Mouse (Mus musculus) thymus, adult 2 months (tissue): ENCODE results near the gene 1700015F17Rik. TPM values are rescaled to one million over a fixed set of nuclear protein-coding genes. Genes with fewer than 3 reads are reported as not detected.
A peak's percentile ranks its signal among the peaks of the same experiment; 100 is the strongest.

ENCODE experiments used
- DNase-seq: peaks from one replicate; pipeline ENCODE4 v3.0.0; 2021
- H3K27ac ChIP-seq: fragments of 200-500 bp; 2 replicates; pipeline ENCODE4 v1.5.1; 2012; ENCODE audit warnings: low read length, control low read depth; ENCODE audit not compliant: control insufficient read depth, insufficient read depth
- H3K27me3 ChIP-seq: fragments of 200-500 bp; 2 replicates; pipeline ENCODE4 v1.6.1; 2012; ENCODE audit warnings: mild to moderate bottlenecking, low read length, moderate library complexity, mixed read lengths; ENCODE audit not compliant: control insufficient read depth, insufficient read depth
- H3K36me3 ChIP-seq: fragments of 200-500 bp; 2 replicates; pipeline ENCODE4 v1.6.1; 2012; ENCODE audit warnings: mild to moderate bottlenecking, low read length, moderate library complexity; ENCODE audit not compliant: control insufficient read depth, insufficient read depth
- H3K4me1 ChIP-seq: fragments of 200-500 bp; replicated peaks from 2 replicates; pipeline ENCODE4 v1.6.1; 2012; ENCODE audit warnings: low read length; ENCODE audit not compliant: control insufficient read depth, insufficient read depth
- H3K4me3 ChIP-seq: fragments of 200-500 bp; 2 replicates; pipeline ENCODE4 v1.5.1; 2012; ENCODE audit warnings: mild to moderate bottlenecking, low read length, control low read depth, moderate library complexity; ENCODE audit not compliant: control insufficient read depth, insufficient read depth
- CTCF ChIP-seq: fragments of 200-500 bp; IDR thresholded peaks from 2 replicates; pipeline ENCODE4 v1.5.1; 2012; ENCODE audit warnings: mild to moderate bottlenecking, control low read depth, low read length, moderate library complexity, borderline replicate concordance; ENCODE audit not compliant: control insufficient read depth, poor library complexity, insufficient read depth; ENCODE audit errors: extremely low read depth
- POLR2A ChIP-seq: fragments of 200-500 bp; IDR thresholded peaks from 2 replicates; pipeline ENCODE4 v1.6.1; 2012; ENCODE audit warnings: mild to moderate bottlenecking, low read length, control low read depth, moderate library complexity; ENCODE audit not compliant: control insufficient read depth, poor library complexity, insufficient read depth; ENCODE audit errors: extremely low read depth
- WGBS: fragments of 180-500 bp; shearing (Covaris S2); methylation state at CpG from one replicate; pipeline ENCODE4 v1.1.7; 2018; 5-methylcytosine and 5-hydroxymethylcytosine counted together
- polyA plus RNA-seq: library from polyadenylated mRNA; depleted of rRNA; stranded (reverse); fragments of >200 nt; gene quantifications from 2 replicates; pipeline ENCODE4 v1.2.3, GENCODE M21; 2012

Gene 1700015F17Rik
- polyA plus RNA-seq, 1 experiment = not detected

GRCm38 (mm10) chr5:5465256-5465655 is 13.7 kb downstream of the 1700015F17Rik start:
- 71% methylated on average over 1 of the region's 1 CpGs for WGBS
- DNase-seq = no peak
- TF ChIP-seq CTCF (no peak), POLR2A (no peak)
- no peak overlapping the region for H3K4me3 ChIP-seq
- no peaks in the 10 kb centered on the region for H3K36me3 ChIP-seq
- no peaks in the 10 kb centered on the region for H3K27me3 ChIP-seq
- H3K4me1 ChIP-seq = no peaks in the 10 kb centered on the region
- H3K27ac ChIP-seq = no peak overlapping the region

GRCm38 (mm10) chr5:5431746-5432438 is 47.1 kb downstream of the 1700015F17Rik start:
- WGBS = 90% methylated on average over 5 of the region's 5 CpGs
- Histone ChIP-seq H3K4me1 (no peaks in the 10 kb centered on the region), H3K27me3 (no peaks in the 10 kb centered on the region), H3K27ac (no peak overlapping the region), H3K36me3 (no peaks in the 10 kb centered on the region), H3K4me3 (no peak overlapping the region)
- no peak for TF ChIP-seq POLR2A
- no peak for TF ChIP-seq CTCF
- DNase-seq = no peak

DNA sequence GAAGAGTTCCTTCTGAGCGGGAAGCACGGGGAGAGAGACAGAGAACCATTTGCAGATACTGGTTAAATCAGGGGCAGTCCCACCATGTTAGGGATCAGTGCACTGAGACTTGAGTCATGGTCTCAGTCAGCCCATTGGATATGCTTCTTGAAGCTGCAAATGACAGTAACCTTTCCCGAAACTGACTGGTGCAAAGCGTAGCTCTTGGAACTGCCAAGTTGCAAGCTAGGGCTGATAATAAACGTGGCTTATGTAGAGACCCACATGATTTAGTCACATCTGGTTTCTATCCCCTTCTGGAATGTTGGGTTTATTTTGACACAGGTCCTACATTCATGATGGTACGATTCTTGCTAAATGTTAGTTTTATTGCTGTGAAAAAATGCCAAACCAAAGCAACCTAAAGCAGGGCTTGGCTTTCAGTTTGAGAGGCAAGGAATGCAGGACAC is 55.2 kb downstream of the 1700015F17Rik start:
- no peak for DNase-seq
- Histone ChIP-seq H3K4me1 (no peaks in the 10 kb centered on the region), H3K4me3 (no peak overlapping the region), H3K36me3 (no peaks in the 10 kb centered on the region), H3K27ac (no peak overlapping the region), H3K27me3 (no peaks in the 10 kb centered on the region)
- TF ChIP-seq POLR2A = no peak
- TF ChIP-seq CTCF = no peak
- 87% methylated on average over 6 of the region's 6 CpGs for WGBS

GRCm38 (mm10) chr5:5423081-5423480 is 55.9 kb downstream of the 1700015F17Rik start:
- Histone ChIP-seq H3K36me3 (no peaks in the 10 kb centered on the region), H3K4me3 (no peak overlapping the region), H3K27ac (no peak overlapping the region), H3K27me3 (no peaks in the 10 kb centered on the region), H3K4me1 (no peaks in the 10 kb centered on the region)
- 99% methylated on average over 4 of the region's 4 CpGs for WGBS
- TF ChIP-seq POLR2A (no peak), CTCF (no peak)
- no peak for DNase-seq

DNA sequence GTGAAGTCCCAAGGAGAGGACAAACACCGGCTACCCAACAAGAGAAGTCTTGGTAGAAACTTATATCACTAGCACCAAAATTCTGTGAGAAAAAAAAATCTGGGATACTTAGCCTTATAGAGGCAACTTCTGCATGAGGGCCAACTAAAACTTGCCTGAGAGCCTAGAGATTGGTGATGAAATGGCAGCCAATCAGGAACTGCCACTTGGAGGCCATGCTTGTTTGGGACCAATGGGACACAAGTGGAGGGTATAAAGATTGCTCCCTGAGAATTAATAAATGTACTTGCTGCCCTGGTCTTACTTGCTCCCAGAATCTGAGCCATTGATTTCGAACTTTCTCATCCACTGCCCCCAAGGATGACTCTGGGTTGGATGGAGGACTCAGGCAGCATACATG is 57.5 kb downstream of the 1700015F17Rik start:
- no peaks in the 10 kb centered on the region for H3K27me3 ChIP-seq
- no peak overlapping the region for H3K27ac ChIP-seq
- H3K4me1 ChIP-seq = no peaks in the 10 kb centered on the region
- WGBS = 97% methylated on average over 2 of the region's 2 CpGs
- DNase-seq = no peak
- TF ChIP-seq CTCF = no peak
- no peak for TF ChIP-seq POLR2A
- H3K36me3 ChIP-seq = no peaks in the 10 kb centered on the region
- H3K4me3 ChIP-seq = no peak overlapping the region

DNA sequence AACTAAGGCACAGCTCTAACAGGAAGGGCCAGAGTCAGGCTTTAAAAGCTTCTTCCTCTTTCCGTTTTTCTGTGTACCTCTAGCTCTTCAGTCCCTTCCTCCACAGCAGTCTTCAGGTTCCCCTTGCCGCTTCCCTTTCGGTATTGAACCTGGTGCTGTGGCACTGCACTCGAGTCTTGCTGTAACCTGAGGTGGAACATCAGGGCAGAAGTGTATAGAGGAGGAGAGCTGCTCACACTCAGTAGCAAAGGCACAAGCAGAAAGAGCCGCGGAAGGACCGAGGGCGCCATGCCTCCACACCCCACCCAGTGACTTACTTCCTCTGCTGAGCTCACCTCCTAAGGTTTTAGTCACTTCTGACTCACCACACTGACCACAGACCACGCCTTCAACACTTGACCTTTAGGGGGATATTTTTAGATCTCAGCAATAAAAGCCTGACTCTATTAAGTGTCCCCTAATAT is 58.9 kb downstream of the 1700015F17Rik start, which contains the start of gene Cdk14:
Gene Cdk14, minus strand, starts transcription at position 321 of the 464 bp plus-strand sequence.
- H3K4me3 ChIP-seq = no peak within 1 kb of the TSS
- TF ChIP-seq CTCF (no peak), POLR2A (no peak)
- WGBS = 8% methylated on average over 9 of the region's 9 CpGs
- no peaks in the 10 kb centered on the region for H3K36me3 ChIP-seq
- DNase-seq = peak; percentile 1
- H3K27me3 ChIP-seq = no peaks in the 10 kb centered on the region
- H3K4me1 ChIP-seq = no peaks in the 10 kb centered on the region
- H3K27ac ChIP-seq = no peak within 1 kb of the TSS
